Mouse (Mus musculus): ENCODE data around the gene Lrrk1.

The Lrrk1 gene

DNA sequence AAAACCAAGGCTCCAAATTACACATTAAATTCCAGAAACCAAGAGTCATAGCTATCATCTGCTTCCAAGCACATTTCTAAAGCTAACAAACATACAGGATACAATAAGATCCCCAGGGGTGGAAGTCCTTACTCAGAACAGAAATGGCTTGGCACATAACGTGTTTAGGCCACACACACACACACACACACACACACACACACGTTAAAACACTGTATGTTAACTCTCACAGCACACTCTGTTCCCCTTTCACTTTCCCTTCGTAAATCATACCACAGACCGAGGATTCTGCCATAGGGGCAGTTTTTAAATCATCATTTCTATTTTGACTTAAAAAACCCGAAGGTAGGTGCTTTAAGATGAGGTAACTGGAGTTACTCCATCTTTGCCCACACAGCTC lies 3.9 kb downstream of the Lrrk1 start:
- peak; percentile 38 for DNase-seq (ENCODE audit: low read depth)

DNA sequence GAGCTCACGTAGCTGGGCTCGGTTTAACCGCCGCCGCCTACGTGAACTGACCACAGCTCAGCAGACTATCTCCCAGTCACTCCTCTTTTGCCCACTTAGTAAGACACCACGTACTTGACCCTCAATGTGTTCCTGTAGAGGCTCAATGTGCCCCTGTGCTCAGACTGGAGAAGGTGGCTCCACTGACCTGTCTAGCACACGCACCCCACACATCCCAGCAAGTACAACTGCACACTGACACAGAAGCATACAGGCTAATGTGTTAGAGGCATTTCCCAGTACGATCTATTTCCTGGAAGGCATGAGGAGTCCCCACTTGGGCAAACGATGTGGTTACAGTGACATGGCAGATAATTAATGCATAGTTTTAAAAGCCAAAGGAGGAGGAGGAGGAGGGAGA lies 11.6 kb downstream of the Lrrk1 start:
- no peak for DNase-seq (ENCODE audit: low read depth)

DNA sequence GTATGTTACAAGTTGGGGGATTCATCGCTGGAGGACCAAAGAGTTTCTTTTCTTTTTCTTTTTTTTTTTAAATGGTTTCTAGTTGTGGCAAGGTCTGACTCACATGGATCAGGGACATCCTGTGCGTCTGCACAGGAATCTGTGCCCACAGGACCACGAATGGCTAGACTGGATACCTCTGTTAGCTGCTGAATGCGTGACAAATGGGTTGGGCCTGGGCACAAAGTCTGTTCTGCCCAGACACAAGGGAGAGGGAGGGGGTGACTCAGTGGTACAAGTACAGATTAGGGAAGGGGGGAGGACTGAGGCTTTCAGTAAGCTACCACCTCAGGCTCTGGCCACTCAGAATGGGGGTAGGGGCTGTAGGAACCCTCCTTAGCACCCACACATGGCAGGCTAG lies 12.4 kb downstream of the Lrrk1 start:
- no peak for DNase-seq (ENCODE audit: low read depth)

DNA sequence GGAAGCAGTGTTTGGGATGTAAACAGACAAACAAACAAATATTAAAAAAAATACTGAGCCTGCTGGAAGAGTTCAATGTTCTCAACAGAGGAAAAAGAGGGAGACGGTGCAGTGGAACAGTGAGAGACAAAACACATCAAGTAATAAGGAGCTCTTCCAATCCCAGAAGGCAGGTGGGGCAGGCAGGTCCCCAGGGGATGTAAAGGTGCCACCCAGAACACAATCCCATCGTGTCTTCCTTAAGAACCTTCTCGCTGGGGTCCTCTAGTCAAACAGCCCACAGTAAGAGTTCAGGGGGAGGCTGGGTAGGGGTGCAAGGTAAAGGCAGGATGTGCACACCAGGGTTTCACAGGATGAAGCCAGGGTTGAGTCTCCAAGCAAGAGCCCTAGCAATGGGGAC lies 14.8 kb downstream of the Lrrk1 start:
- no peak for DNase-seq (ENCODE audit: low read depth)

DNA sequence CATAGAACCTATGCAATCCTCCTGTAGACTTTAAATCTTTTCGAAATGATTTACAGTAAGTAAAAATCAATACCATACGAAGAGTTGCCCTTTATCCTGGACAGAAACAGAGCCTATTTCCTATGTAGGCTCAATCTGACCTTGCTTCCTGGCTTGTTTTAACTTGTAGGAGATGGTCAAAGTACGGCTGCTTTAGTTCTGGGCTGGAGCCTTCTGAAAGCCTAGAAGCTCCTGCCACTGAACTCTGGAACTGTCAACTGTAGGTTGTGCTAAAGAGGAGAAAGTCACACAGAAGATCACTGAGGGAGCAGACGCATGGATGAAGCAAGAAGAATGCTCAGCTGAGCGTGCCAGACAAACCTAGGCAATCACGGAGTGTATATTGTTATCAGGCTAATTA lies 17.2 kb downstream of the Lrrk1 start:
- DNase-seq (ENCODE audit: low read depth), result no peak

DNA sequence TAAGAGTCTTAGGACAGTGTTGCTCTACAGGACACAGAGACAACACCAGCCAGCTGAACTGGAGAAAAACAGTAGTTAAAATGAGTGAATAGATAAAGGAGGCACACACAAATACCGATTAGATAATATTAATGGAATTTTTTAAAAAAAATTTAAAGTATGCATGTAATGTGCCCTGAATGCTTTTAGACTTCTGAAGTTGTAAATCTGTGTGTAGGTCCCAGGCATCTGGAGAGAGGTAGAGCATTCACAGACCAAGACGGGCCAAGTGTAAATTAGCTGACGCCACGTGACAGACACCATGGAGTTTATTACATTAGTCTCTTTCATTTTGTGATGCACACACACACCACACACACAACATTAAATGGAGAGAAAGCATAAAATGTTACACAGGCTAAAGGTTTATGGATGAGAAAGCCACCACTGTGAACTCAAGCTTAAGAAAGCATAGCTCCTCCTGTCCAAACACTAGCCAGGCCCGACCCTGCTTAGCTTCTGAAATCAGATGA lies 18.2 kb downstream of the Lrrk1 start:
- DNase-seq (ENCODE audit: low read depth), result no peak

DNA sequence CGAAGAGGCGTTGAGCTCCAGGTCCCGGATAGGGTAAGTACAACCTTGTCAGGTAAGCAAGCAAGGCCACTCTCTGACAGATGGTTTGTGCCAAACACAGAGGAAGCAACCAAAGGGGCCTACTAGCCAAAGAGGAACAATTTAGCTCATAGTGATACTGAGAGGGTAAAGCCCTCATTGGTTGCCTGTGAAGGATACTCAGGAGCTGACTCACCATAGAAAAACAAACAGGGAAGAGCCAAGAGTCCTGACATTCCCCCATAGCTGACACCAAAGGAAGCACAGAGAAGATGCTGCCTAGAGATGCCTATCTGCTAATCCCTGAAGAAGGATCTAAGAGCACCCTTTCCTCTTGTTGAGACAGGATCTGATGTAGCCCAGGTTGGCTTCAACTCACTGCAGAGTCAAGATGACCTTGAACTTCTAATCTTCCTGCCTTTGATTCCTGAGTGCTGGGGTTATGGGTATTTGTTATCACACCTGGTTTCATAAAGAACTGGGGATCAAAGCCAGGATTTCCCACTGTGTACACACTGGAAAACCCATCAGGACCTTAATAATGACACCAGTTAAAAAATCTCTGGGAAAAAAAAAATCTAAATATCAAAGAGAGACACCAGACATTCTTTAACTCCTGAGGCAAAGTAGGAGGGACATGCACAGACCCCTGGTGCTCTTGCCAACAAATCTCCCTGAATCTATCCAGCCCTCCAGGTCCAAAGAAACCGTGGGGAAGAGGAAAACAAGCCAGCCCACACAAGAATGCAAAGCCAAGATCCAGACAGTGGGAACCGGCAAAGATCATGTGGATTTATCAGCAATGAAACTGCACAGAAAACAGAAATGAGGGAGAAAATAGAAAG lies 18.8 kb downstream of the Lrrk1 start:
- no peak for DNase-seq (ENCODE audit: low read depth)

DNA sequence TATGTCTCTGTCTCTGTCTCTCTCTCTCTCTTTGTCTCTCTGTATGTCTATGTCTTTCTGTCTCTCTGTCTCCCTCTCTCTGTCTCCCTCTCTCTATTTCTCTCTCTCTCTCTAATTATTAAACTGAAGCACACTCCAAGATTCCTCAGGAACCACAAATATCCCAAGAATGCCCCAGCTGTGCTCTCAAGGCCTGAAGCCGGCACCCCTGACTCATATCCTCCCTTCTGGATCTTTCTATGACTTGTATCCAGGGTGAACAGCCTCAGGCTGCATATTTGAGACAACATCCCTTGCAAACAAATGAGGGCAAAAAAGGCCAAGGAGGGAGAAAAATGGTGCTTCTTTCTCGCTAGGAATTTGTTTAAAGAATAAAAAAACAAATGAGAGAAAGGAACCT lies 22.2 kb downstream of the Lrrk1 start, which contains the start of gene Gm10974:
TSS of gene Gm10974 (plus strand) at position 2 of the 400 bp plus-strand sequence.
- DNase-seq (ENCODE audit: low read depth), result no peak

DNA sequence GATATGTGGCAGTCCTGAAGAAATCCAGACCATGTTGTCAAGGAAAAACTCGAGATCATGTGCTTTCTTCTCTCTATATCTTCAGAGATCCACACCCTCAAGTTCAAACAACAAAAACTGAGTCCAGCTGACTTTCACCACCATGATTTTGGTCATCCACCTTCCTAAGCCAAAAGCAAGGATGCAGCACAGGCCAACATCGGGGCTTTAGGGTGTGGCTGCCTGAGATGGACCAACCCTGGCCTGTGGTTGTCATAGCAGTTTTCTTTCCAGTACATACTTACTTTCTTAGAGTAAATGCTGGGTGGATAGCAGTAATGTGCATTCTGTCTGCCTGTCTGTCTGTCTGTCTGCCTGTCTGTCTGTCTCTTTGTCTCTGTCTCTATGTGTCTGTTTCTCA lies 22.7 kb downstream of the Lrrk1 start:
- DNase-seq (ENCODE audit: low read depth), result no peak

DNA sequence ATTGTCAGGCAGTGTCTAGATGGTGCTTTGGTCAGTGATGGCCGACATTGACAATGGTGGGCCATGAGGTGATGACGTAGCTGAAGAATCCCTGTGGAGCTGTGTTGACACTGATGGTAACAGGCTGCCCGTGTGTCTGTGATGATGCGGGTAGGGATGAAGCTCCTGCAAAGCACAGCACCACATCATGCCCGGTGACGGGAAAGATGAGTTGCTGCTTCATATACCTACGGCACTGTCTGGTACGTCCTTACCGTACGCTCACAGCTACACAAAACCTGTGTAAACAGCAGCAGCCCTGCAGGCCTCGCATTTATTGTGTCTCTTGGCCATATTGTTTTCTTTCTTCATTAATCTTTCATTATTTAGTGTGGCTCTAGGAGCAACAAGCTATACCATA lies 23.7 kb downstream of the Lrrk1 start:
- no peak for DNase-seq (ENCODE audit: low read depth)

DNA sequence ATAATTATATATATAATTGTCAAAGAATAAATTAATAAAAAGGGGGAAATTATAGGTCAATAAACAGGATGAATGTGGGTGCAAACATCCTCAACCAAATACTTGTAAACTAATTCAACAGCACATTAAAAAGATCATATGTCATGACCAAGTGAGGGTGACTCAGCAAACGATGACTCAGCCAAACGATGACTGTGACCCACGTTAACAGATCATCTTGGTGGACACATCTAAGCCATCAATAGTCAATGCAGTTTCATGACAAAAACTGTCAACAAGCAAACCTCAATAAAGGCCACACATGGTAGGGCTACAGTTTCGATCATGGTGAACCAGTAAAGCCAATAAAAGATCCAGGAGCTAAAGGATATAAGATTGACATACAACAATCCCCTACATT lies 29.1 kb downstream of the Lrrk1 start:
- no peak for DNase-seq (ENCODE audit: low read depth)

DNA sequence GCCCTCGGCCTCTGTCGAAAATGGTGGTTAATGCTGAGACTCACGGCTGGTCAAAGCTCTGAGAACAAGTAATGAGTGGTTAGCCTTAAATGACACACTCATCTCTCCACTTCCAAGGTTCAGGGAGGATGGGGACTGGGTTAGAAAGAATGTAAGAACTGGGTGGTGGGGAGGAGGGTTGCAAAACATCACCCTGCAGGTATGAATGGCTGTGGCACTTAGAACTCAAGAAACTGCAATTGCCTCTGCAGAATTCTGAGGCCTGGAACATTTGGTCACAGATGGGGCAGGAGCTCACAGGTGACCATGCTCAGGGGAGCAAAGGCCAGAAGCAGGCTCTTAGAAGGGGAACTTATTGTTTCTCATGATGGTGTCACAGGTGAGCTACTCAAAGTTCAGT lies 29.7 kb downstream of the Lrrk1 start:
- DNase-seq (ENCODE audit: low read depth), result no peak

DNA sequence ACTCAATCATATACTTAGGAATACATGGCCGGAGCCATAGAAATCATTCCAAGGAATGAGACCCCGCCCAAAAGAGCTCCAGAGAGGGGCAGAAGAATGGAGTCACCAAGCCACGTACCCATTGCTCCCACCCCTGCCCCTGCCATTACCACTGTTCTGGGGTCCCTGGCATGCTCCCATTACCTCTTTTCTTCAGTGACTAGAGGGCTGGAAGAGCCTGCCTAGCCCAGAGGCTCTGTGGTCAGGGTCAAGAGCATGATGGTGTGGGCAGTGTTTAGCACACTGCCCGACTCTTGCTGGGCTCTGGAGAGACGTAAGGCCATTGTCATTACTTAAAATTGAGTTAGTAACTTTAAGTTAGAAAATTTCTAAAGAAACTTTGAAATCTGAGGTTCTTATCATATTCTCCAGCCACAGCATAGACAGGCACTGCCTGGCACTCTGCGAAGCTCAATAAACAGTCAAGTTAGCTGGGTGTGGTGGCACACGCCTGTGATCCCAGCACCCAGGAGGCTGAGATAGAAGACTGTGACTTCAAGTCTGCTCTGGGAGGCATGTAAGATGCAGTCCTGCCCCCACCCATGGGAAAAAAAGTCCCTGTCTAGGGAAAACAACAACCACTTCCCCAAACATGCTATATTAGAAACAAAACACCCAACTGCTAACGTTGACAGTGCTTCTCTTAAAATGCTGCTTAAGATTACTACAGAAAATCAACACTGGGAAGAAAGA lies 32.2 kb downstream of the Lrrk1 start:
- no peak for DNase-seq (ENCODE audit: low read depth)

DNA sequence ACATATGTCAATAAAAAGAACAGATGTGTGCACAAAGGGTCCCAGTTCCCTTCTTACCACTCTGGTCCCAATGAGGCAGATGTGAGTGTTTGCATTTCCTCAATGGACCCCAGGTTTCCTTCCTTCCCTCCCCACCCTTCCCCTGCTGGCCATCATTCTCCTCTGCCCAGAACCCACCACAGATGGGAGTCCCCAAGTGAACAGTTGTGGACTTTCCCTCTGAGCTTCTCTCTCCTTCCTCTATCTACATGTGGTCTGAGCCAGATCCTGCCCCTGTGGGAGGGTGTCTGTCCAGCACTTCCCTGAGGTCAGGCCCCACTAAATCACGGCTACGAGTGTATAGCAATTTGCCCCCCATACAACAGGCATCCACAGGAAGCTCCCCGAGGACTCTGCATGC lies 33.2 kb downstream of the Lrrk1 start:
- no peak for DNase-seq (ENCODE audit: low read depth)

DNA sequence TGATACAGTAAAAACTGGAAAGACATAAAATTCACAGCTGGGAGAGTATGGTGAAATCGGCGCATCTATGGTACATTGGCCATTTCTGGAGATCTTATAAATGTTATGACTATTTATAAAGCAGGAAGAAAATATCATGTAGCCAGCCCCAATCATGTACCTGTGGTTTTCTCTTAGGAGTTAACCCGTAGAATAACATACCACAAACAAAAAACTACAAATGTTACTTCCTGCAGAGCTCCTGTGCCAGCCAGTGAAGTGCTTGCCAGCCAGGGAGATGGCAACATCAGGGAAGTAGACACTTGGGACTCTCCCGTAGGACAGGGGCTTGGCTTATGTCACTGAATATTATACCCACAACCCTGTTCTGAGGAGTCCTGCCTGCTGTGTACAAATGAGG lies 37.1 kb downstream of the Lrrk1 start:
- DNase-seq (ENCODE audit: low read depth), result no peak

DNA sequence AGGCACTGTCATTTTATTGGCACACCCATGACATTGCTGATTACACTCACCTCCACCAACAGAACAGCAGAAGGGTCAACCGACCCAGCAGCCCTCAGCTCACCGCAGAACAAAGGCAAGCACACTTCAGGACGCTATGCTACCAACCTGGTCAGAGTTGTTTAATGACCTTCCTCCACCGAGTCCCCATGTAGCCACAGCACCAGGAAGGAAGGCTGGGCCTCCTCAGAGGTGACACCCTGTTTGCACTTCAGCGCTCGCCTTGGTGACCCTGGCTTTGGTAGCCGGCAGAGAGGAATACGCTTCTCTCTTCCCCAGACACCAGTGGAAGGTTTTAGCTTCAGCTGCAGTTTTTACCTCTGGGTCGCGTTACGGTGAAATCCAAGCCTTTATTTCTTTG lies 38.5 kb downstream of the Lrrk1 start:
- DNase-seq (ENCODE audit: low read depth), result no peak

DNA sequence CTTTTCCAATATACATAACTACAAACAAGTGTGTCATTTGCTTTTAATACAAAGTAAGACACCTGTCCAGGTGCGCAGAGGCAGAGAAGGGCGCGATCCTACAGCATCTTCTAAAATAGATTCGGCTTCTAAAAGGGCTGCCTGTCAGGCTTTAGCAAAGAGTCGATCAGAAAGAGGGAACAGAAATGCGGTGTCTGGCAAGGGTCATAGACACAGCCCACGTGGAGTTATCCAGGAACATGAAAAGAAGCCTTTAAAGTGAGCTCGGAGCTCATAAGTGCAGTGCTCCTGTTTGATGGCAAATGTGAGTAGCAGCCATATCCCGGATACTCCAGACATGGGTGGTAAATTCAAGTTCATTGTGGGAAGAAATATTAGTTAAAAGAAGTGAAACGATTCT lies 39.6 kb downstream of the Lrrk1 start:
- no peak for DNase-seq (ENCODE audit: low read depth)

DNA sequence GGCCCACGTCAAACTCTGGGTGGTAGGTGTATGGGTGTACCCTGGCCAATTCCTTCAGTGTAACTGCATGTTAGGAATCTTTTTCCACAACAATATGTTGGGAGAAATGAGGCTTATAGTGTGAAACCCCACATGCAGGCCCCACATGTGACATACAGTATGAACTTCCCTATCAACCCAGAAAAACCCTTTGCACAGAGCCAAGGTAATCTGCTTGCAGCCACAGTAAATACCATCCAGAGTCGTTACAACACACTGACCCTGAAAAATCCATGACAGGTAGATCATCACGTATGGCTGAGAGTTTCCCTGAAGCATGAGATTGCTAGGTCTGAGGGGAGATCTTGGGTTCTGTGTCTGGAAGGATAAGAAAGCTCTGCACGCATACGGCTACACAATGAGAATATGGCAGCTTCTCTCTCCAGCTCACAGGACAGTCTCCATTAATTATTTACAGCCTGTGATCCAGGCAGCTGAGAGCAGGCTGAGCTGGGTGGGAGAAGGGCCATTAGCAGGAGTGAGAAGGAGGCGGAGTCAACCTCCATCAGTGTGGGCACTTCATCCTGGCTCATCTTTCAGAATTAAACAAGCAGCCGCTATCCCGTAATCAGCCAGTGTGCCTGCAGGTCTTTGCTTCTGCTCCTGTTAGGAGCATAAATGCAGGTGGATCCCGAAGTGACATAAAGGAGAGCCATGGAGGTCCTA lies 41.0 kb downstream of the Lrrk1 start:
- no peak for DNase-seq (ENCODE audit: low read depth)

DNA sequence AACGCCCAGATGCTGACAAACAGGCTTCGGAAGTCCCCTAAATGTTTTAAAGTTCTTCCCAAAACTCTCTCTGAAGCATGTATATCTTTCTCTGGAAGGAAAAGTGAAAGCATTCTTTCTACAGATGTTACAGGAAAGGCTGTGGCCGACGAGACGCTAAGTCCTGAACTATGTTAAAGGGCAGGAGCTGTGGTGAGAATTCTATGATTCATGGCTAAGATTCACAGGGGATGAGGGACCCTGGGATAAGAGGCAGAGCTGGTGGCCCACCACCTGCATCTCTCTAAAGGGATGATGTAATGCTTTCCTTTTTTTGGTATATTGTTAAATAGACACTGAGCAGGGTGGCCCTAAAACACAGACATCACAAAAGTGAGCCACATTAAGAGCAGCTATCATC lies 44.8 kb downstream of the Lrrk1 start:
- DNase-seq (ENCODE audit: low read depth), result no peak

DNA sequence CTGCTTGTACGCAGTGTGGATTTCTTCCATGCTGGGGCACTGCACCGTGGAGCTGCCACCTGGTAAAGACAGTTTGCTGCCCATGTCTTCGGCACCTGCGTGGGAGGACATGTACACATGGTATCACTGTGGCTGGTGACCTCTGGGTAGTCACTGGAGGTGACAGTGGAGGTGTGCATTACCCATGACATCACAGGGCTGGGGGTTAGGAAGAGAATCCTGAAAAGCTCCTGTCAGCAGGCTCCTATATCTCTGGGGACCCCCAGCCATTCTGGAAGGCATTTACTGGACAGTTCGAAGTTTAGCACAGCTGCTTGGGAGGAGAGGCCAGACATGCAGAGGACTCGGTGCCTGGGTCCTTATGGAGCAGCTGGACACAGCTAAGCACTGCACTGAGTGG lies 45.3 kb downstream of the Lrrk1 start:
- no peak for DNase-seq (ENCODE audit: low read depth)

DNA sequence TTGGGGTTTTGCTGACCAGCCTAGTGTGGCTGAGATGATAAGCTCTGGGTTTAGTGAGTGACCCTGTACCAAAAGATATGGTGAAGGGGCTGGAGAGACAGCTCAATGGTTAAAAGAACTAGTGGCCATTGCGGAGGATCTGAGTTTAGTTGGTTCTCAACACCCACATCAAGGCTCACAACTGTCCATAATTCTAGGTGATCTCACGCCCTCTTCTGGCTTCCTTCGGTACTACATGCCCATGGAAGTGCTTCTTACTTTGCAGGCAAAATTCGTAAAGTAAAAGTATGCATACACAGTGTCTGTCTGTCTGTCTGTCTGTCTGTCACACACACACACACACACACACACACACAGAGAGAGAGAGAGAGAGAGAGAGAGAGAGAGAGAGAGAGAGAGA lies 45.8 kb downstream of the Lrrk1 start:
- DNase-seq (ENCODE audit: low read depth), result peak; percentile 60

DNA sequence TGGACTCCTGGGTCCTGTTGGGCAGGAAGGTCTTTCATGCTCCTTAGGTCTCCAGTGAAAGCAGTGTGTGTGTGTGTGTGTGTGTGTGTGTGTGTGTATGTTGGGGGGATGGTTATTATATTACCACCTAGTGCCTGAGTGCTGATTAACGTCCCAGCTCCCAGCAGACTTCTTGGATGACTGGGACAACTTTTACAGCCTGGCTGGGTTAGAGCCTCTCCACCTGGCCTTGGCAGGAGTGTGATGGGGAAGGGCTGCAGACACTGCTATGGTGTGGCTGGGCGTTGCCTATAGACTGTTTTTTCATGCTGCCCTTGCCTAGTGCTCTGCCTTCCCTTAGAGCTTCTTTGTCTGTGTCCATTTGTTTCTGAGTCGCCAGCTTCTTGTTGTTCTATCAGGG lies 48.1 kb downstream of the Lrrk1 start:
- no peak for DNase-seq (ENCODE audit: low read depth)

DNA sequence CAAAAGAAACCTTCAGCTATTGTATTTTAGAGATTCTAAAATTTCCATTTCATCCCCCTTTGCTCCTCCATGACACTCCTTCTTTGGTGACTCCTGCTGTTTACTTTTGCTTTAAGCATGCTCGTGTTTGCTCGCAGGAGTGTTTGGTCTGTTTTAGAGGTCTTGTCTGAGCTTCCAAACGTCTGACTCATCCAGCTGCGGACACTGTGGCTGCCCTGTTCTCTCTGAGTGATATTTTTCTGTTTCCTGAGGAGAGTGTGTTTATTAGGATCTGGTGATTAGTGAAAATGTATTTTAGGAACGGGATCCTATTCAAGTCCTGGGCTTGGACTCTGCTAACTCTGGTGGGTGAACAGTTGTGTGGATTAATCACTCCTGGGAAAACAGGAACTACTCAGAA lies 48.5 kb downstream of the Lrrk1 start:
- DNase-seq (ENCODE audit: low read depth), result no peak
